Mouse (Mus musculus) MEL (cell line): ENCODE data around the gene Eif2ak4.

Experiments used
- CTCF ChIP-seq, 3 experiments: IDR thresholded peaks in 2 of 3; conservative IDR thresholded peaks in 1 of 3; 2 replicates each; pipeline ENCODE4 v1.5.1; 2011 to 2012; ENCODE audit warnings: low read length in 3 of 3, low read depth in 2 of 3, mild to moderate bottlenecking in 2 of 3, improper control_type of control experiment in 1 of 3, inconsistent platforms in 1 of 3, mixed read lengths in 1 of 3, moderate library complexity in 1 of 3; ENCODE audit not compliant: control insufficient read depth in 1 of 3, insufficient read depth in 1 of 3, poor library complexity in 1 of 3, severe bottlenecking in 1 of 3
- E2F4 ChIP-seq: IDR thresholded peaks from 2 replicates; pipeline ENCODE4 v1.6.1; 2011; ENCODE audit warnings: low read depth, low read length, improper control_type of control experiment, borderline replicate concordance
- EP300 ChIP-seq, 2 experiments: IDR thresholded peaks; 2 replicates each; pipeline ENCODE4 v1.6.1; 2011; ENCODE audit warnings: improper control_type of control experiment in 2 of 2, low read length in 2 of 2, low read depth in 1 of 2, mild to moderate bottlenecking in 1 of 2
- ETS1 ChIP-seq: IDR thresholded peaks from 2 replicates; pipeline ENCODE4 v1.6.1; 2012; ENCODE audit warnings: low read depth, mild to moderate bottlenecking, inconsistent platforms, low read length, improper control_type of control experiment, moderate library complexity
- SIN3A ChIP-seq: IDR thresholded peaks from 2 replicates; pipeline ENCODE4 v1.6.1; 2012; ENCODE audit warnings: low read length, improper control_type of control experiment, inconsistent platforms
- TAL1 ChIP-seq: IDR thresholded peaks from 2 replicates; pipeline ENCODE4 v1.6.1; 2012; ENCODE audit warnings: mild to moderate bottlenecking, inconsistent platforms, low read length, moderate library complexity, mixed read lengths
- TCF12 ChIP-seq: IDR thresholded peaks from 2 replicates; pipeline ENCODE4 v1.6.1; 2014; ENCODE audit warnings: low read depth, mild to moderate bottlenecking, inconsistent platforms, low read length, improper control_type of control experiment, moderate library complexity

GRCm38 (mm10) chr2:118490241-118491091, 102.0 kb downstream of the Eif2ak4 start:
- TF ChIP-seq EP300 (IDR thresholded peaks at IDR 0.05; ENCODE audit: low read depth in 1 of 2, low read length in 2 of 2) (peak; percentile 14 to 27; a peak in 1 of 4 replicates), TAL1 (no peak), SIN3A (no peak), E2F4 (no peak), TCF12 (no peak), ETS1 (no peak), CTCF (IDR thresholded peaks at IDR 0.05 in 2 of 3, conservative IDR thresholded peaks at IDR 0.05 in 1 of 3; ENCODE audit: control insufficient read depth in 1 of 3, insufficient read depth in 1 of 3, low read depth in 2 of 3, low read length in 3 of 3, poor library complexity in 1 of 3, severe bottlenecking in 1 of 3) (no peak)
